Mouse (Mus musculus): Measurements from ENCODE around the gene Bnc1. TPM values are rescaled to one million over a fixed set of nuclear protein-coding genes. Genes with fewer than 3 reads are reported as not detected.

The Bnc1 gene
- total RNA-seq, 2 experiments from 2014 or later = not detected

Other genes with a start within 250 kb of the Bnc1 start
- gene Ramac, start 229.4 kb downstream of the Bnc1 start, total RNA-seq (2015) = 92.8 and 94.7 TPM in 2 replicates
- gene Ramac, start 229.4 kb downstream of the Bnc1 start, total RNA-seq (2017) = 75.0 and 79.8 TPM in 2 replicates
- gene 3110040N11Rik, start 202.8 kb downstream of the Bnc1 start, total RNA-seq (2015) = 28.1 and 45.7 TPM in 2 replicates
- 96.3 and 102 TPM in 2 replicates for gene 3110040N11Rik, start 202.8 kb downstream of the Bnc1 start, total RNA-seq (2017)
- gene Btbd1, start 162.9 kb downstream of the Bnc1 start, total RNA-seq (2015) = 55.0 and 59.1 TPM in 2 replicates
- gene Btbd1, start 162.9 kb downstream of the Bnc1 start, total RNA-seq (2017) = 70.8 and 105 TPM in 2 replicates
- gene Gm10160, start 136.5 kb downstream of the Bnc1 start, total RNA-seq (2015) = not detected in 2 replicates
- gene Gm10160, start 136.5 kb downstream of the Bnc1 start, total RNA-seq (2017) = not detected in 2 replicates
- 186 and 194 TPM in 2 replicates for gene Tm6sf1, start 133.3 kb downstream of the Bnc1 start, total RNA-seq (2015)
- gene Tm6sf1, start 133.3 kb downstream of the Bnc1 start, total RNA-seq (2017) = 159 and 203 TPM in 2 replicates
- gene Hdgfl3, start 57.8 kb downstream of the Bnc1 start, total RNA-seq (2015) = 0.37 and 1.6 TPM in 2 replicates
- gene Hdgfl3, start 57.8 kb downstream of the Bnc1 start, total RNA-seq (2017) = 0.87 and 1.5 TPM in 2 replicates
- gene Sh3gl3, start 181.5 kb upstream of the Bnc1 start, total RNA-seq (2015) = not detected in 2 replicates
- not detected in 2 replicates for gene Sh3gl3, start 181.5 kb upstream of the Bnc1 start, total RNA-seq (2017)

All from megakaryocyte progenitor cell, adult 5-6 weeks (primary cell).